Mouse (Mus musculus) T-helper 2 cell (primary cell): ENCODE results near the gene Kcnj15.

ENCODE experiments used
- in situ Hi-C: fragments of 300-600 bp; cut with MboI, MseI; formaldehyde crosslinking; loops from one replicate; pipeline ENCODE4 v1.15.1; 2025; ENCODE audit warnings: high pct_unique_total_duplicates

Kcnj15 gene

GRCm38 (mm10) chr16:95257266-95257894 lies at the start of gene Kcnj15:
Gene Kcnj15 (plus strand): TSS chr16:95257558.
- in situ Hi-C loops = no loop called here

- in situ Hi-C loops = no loop called here
Observed at GRCm38 (mm10) chr16:95208243-95208642, 49.1 kb upstream of the Kcnj15 start.

GRCm38 (mm10) chr16:95209011-95209466 lies 48.3 kb upstream of the Kcnj15 start:
- in situ Hi-C loops = no loop called here

GRCm38 (mm10) chr16:95214251-95215197 lies 42.8 kb upstream of the Kcnj15 start:
- in situ Hi-C loops = loop anchor here (5.0 kb wide), 1 partner anchor 118 kb away; no protein-coding TSS in a partner anchor

GRCm38 (mm10) chr16:95215782-95216181 lies 41.6 kb upstream of the Kcnj15 start:
- in situ Hi-C loops = no loop called here

- in situ Hi-C loops = no loop called here
Observed at GRCm38 (mm10) chr16:95216346-95216745, 41.0 kb upstream of the Kcnj15 start.

GRCm38 (mm10) chr16:95216824-95217223 lies 40.5 kb upstream of the Kcnj15 start:
- in situ Hi-C loops = no loop called here

- in situ Hi-C loops = no loop called here
Observed at GRCm38 (mm10) chr16:95218783-95219182, 38.6 kb upstream of the Kcnj15 start.

- in situ Hi-C loops = no loop called here
Observed at GRCm38 (mm10) chr16:95219459-95219858, 37.9 kb upstream of the Kcnj15 start.

GRCm38 (mm10) chr16:95221051-95221450 lies 36.3 kb upstream of the Kcnj15 start:
- in situ Hi-C loops = no loop called here

GRCm38 (mm10) chr16:95222026-95222718 lies 35.2 kb upstream of the Kcnj15 start:
- in situ Hi-C loops = no loop called here

GRCm38 (mm10) chr16:95223435-95223834 lies 33.9 kb upstream of the Kcnj15 start:
- in situ Hi-C loops = no loop called here

- in situ Hi-C loops = no loop called here
Observed at GRCm38 (mm10) chr16:95225285-95225684, 32.1 kb upstream of the Kcnj15 start.

- in situ Hi-C loops = no loop called here
Observed at GRCm38 (mm10) chr16:95231768-95232167, 25.6 kb upstream of the Kcnj15 start.

GRCm38 (mm10) chr16:95234891-95235548 lies 22.3 kb upstream of the Kcnj15 start:
- in situ Hi-C loops = no loop called here

GRCm38 (mm10) chr16:95239209-95239925 lies 18.0 kb upstream of the Kcnj15 start:
- in situ Hi-C loops = no loop called here

- in situ Hi-C loops = no loop called here
Observed at GRCm38 (mm10) chr16:95240688-95241087, 16.7 kb upstream of the Kcnj15 start.

GRCm38 (mm10) chr16:95241581-95241980 lies 15.8 kb upstream of the Kcnj15 start:
- in situ Hi-C loops = no loop called here

- in situ Hi-C loops = no loop called here
Observed at GRCm38 (mm10) chr16:95242114-95242513, 15.2 kb upstream of the Kcnj15 start.

- in situ Hi-C loops = no loop called here
Observed at GRCm38 (mm10) chr16:95243401-95243800, 14.0 kb upstream of the Kcnj15 start.
